Mouse (Mus musculus): ENCODE measurements around the gene Celf2. TPM values are rescaled to one million over a fixed set of nuclear protein-coding genes. Genes with fewer than 3 reads are reported as not detected.

Celf2 gene
- polyA plus RNA-seq, 1 experiment from 2014 or later, result 13.9 TPM

DNA sequence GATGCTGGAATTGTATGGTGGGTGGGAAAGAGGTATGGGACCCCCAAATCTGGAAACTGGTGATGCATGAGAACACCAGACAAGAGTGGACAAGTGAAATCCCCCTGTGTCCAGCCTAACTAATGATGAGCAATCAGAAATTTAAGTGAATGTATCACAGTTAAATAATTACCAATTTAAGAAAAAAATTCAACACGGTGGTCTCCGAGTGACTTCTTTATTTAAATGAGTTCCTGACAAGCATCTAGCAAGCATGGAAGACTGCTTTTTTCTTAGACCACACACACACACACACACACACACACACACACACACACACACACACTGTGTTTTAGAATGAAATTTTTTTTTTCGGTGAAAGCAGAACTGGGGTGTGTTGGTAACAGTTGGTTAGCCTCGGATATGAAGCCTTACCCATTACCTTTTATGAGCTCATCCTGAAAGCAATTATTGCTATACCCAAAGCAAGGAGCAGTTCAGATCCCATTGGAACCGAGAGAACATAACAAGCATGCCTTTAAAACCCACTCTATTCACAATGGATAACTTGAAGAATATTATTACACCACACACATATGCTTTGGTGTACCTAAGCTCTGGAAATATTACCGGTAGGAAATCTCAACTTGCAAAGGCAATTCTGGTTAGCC, 627.0 kb downstream of the Celf2 start:
- Histone ChIP-seq H3K36me3 (ENCODE audit: insufficient read depth, low read length) (no peaks in the 10 kb centered on the region), H3K4me1 (replicated peaks; ENCODE audit: insufficient read depth, low read length) (no peaks in the 10 kb centered on the region), H3K4me3 (replicated peaks; ENCODE audit: low read depth, low read length) (no peak overlapping the region), H3K4me2 (ENCODE audit: low read length) (no peak overlapping the region), H3K27me3 (ENCODE audit: insufficient read depth, low read length) (no peaks in the 10 kb centered on the region), H3K9ac (ENCODE audit: low read depth, low read length) (no peak overlapping the region), H3K9me3 (replicated peaks; ENCODE audit: low read length) (no peaks in the 10 kb centered on the region), H3K27ac (no peak overlapping the region)
- DNase-seq (ENCODE audit: low spot score) (no peak), ATAC-seq (replicated peaks; ENCODE audit: low FRiP score, low read depth) (no peak)
- no peak for TF ChIP-seq CTCF (IDR thresholded peaks at IDR 0.05; ENCODE audit: low read depth)
- 84% methylated on average over 6 of the region's 6 CpGs for WGBS

DNA sequence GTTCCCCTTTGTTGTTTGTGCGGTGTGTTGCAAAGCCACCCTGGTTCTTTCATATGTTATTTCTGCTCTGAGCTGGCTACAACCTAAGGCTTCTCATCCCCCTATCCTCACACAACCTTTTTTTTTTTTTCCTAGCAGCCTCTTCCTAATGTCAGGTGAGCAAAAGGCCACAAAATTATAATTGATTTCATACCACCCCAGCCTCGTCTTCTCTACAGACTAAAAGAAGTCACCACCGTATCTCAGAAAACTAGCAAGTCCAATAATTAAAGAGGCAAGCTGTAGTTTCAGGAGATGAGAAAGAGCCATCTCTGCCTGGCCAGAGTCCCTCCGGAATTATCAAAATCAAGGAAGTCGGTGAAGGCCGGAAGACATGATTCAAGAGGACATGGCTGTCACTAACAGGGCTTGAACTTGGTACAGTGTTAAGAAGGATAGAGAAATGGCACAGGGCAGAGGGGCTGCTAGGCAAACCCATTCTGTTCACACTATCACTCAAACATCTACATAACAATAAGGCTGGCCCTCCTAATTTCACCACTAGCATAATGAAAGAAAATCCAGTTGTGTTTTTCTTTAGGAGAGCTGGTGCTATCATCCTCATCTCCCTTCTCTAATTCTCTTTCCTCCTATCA, 628.3 kb downstream of the Celf2 start:
- no peaks in the 10 kb centered on the region for H3K9me3 ChIP-seq (replicated peaks; ENCODE audit: low read length)
- WGBS, result 91% methylated on average over 6 of the region's 6 CpGs
- no peaks in the 10 kb centered on the region for H3K27me3 ChIP-seq (ENCODE audit: insufficient read depth, low read length)
- H3K4me3 ChIP-seq (replicated peaks; ENCODE audit: low read depth, low read length), result no peak overlapping the region
- H3K36me3 ChIP-seq (ENCODE audit: insufficient read depth, low read length), result no peaks in the 10 kb centered on the region
- H3K4me1 ChIP-seq (replicated peaks; ENCODE audit: insufficient read depth, low read length), result no peaks in the 10 kb centered on the region
- no peak overlapping the region for H3K27ac ChIP-seq
- no peak for TF ChIP-seq CTCF (IDR thresholded peaks at IDR 0.05; ENCODE audit: low read depth)
- no peak overlapping the region for H3K9ac ChIP-seq (ENCODE audit: low read depth, low read length)
- no peak overlapping the region for H3K4me2 ChIP-seq (ENCODE audit: low read length)
- ATAC-seq (replicated peaks; ENCODE audit: low FRiP score, low read depth) (no peak), DNase-seq (ENCODE audit: low spot score) (no peak)

DNA sequence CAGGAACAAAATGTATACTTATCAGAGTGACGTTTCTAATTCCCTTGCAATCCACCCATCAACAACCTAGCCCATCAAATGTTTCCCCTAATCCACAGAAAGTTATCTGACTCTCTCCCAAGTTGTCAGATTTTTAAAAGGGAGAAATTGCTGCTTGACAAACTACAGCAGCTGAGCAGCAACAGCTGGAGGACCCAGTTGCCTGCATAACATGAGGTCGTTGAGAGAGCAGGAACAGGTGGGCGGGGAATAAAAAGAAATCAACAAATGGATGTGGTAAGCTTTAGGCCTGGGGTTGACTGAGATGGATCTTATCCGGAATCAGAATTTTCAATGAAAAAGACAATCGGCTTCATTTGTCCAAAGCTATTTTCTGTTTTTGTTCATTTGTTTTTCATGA, 632.3 kb downstream of the Celf2 start:
- H3K4me2 ChIP-seq (ENCODE audit: low read length), result no peak overlapping the region
- no peaks in the 10 kb centered on the region for H3K27me3 ChIP-seq (ENCODE audit: insufficient read depth, low read length)
- WGBS, result 53% methylated on average over 5 of the region's 5 CpGs
- H3K9me3 ChIP-seq (replicated peaks; ENCODE audit: low read length), result no peaks in the 10 kb centered on the region
- DNase-seq (ENCODE audit: low spot score) (no peak), ATAC-seq (replicated peaks; ENCODE audit: low FRiP score, low read depth) (no peak)
- H3K9ac ChIP-seq (ENCODE audit: low read depth, low read length), result no peak overlapping the region
- no peak overlapping the region for H3K27ac ChIP-seq
- no peak overlapping the region for H3K4me3 ChIP-seq (replicated peaks; ENCODE audit: low read depth, low read length)
- no peak for TF ChIP-seq CTCF (IDR thresholded peaks at IDR 0.05; ENCODE audit: low read depth)
- no peaks in the 10 kb centered on the region for H3K4me1 ChIP-seq (replicated peaks; ENCODE audit: insufficient read depth, low read length)
- H3K36me3 ChIP-seq (ENCODE audit: insufficient read depth, low read length), result no peaks in the 10 kb centered on the region

DNA sequence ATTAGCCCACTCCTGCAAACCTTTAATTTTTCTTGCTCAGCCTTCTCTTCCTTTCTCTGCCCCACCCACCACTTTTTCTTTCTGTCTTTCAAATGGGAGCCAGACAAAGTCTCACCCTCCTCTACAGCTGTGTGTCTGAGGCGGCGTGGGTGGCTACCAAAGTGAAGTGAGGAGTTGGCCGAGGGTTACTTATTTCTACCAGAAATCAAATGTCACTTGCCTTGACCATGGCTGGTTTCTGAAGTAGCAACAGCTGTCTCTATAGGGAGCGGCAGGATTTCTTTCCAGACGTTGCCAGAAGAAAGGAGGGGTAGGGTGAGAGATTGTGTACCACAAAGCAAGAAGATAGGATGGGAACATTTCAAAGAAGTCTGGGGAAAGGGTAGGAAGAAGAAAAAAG, 632.8 kb downstream of the Celf2 start:
- TF ChIP-seq CTCF (IDR thresholded peaks at IDR 0.05; ENCODE audit: low read depth), result no peak
- DNase-seq (ENCODE audit: low spot score) (no peak), ATAC-seq (replicated peaks; ENCODE audit: low FRiP score, low read depth) (no peak)
- Histone ChIP-seq H3K9ac (ENCODE audit: low read depth, low read length) (no peak overlapping the region), H3K27ac (no peak overlapping the region), H3K4me3 (replicated peaks; ENCODE audit: low read depth, low read length) (no peak overlapping the region), H3K4me1 (replicated peaks; ENCODE audit: insufficient read depth, low read length) (no peaks in the 10 kb centered on the region), H3K9me3 (replicated peaks; ENCODE audit: low read length) (no peaks in the 10 kb centered on the region), H3K27me3 (ENCODE audit: insufficient read depth, low read length) (no peaks in the 10 kb centered on the region), H3K36me3 (ENCODE audit: insufficient read depth, low read length) (no peaks in the 10 kb centered on the region), H3K4me2 (ENCODE audit: low read length) (no peak overlapping the region)
- WGBS, result 53% methylated on average over 5 of the region's 5 CpGs

DNA sequence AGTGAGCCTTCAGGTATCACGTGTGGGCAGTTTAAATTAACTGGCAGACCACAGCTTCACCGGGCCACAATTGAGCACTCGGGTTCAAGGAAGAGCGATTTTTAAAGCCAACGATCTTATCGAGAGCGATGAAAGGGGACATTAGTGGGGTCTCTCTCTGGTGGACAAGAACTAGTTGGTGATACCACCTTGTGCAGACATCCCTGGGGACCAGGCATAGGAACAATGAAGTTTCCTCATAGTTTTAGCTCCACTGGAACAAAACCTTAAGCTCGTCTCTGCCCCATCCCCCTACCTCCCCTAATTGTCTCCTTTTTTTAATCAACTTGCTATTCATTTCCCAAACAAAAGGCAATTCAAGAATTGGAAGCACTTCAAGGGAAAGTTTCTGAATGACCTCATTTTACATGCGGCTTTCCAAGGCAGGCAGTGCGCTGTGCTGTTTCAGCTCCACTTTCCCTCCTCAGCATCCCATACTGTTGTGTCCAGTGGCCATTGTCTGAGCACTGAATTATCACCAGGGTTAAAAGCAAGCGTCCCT, 634.2 kb downstream of the Celf2 start:
- DNase-seq (ENCODE audit: low spot score), result no peak
- H3K27ac ChIP-seq, result no peak overlapping the region
- no peak for TF ChIP-seq CTCF (IDR thresholded peaks at IDR 0.05; ENCODE audit: low read depth)
- H3K9ac ChIP-seq (ENCODE audit: low read depth, low read length), result no peak overlapping the region
- no peaks in the 10 kb centered on the region for H3K27me3 ChIP-seq (ENCODE audit: insufficient read depth, low read length)
- ATAC-seq (replicated peaks; ENCODE audit: low FRiP score, low read depth), result no peak
- no peak overlapping the region for H3K4me2 ChIP-seq (ENCODE audit: low read length)
- no peaks in the 10 kb centered on the region for H3K4me1 ChIP-seq (replicated peaks; ENCODE audit: insufficient read depth, low read length)
- no peak overlapping the region for H3K4me3 ChIP-seq (replicated peaks; ENCODE audit: low read depth, low read length)
- H3K36me3 ChIP-seq (ENCODE audit: insufficient read depth, low read length), result no peaks in the 10 kb centered on the region
- no peaks in the 10 kb centered on the region for H3K9me3 ChIP-seq (replicated peaks; ENCODE audit: low read length)
- WGBS, result 30% methylated on average over 11 of the region's 11 CpGs

DNA sequence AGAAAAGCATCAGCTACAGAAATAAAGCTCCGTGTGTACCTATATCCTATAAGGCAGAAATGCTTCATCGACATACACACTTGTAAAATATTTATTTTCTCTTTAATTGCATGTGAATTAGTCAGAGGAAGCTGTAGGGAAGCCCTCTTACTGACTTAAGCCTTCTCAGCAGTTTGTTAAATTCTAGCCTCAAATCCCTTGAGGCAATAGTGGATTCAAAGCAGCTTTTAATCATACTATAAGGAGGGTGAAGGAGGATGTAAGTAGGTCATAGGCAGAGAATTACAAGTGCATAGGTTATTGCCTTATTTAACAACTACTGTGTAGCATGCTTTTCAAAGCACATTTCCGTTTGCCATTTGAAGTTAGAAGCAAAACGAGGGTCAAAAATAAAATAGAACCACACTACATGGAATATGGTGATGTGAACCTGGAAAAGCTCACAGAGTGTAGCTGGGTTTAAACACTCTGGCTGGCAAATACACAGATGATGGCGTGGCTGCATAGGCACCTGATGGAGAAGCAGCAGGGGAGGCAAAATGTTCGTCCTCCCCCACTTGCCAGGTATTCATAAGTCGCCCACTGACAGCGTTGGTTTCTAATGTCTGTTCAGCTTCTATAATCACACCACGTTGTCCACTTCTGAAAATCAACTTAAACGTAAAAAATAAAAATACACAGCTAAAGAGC, 635.0 kb downstream of the Celf2 start:
- 50% methylated on average over 10 of the region's 10 CpGs for WGBS
- no peaks in the 10 kb centered on the region for H3K36me3 ChIP-seq (ENCODE audit: insufficient read depth, low read length)
- no peaks in the 10 kb centered on the region for H3K4me1 ChIP-seq (replicated peaks; ENCODE audit: insufficient read depth, low read length)
- H3K4me2 ChIP-seq (ENCODE audit: low read length), result no peak overlapping the region
- no peak overlapping the region for H3K27ac ChIP-seq
- H3K9ac ChIP-seq (ENCODE audit: low read depth, low read length), result no peak overlapping the region
- DNase-seq (ENCODE audit: low spot score) (no peak), ATAC-seq (replicated peaks; ENCODE audit: low FRiP score, low read depth) (no peak)
- no peak overlapping the region for H3K4me3 ChIP-seq (replicated peaks; ENCODE audit: low read depth, low read length)
- TF ChIP-seq CTCF (IDR thresholded peaks at IDR 0.05; ENCODE audit: low read depth), result no peak
- no peaks in the 10 kb centered on the region for H3K9me3 ChIP-seq (replicated peaks; ENCODE audit: low read length)
- H3K27me3 ChIP-seq (ENCODE audit: insufficient read depth, low read length), result no peaks in the 10 kb centered on the region

Data from kidney, postnatal 0 days (tissue).